Mouse (Mus musculus) E14TG2a.4 (cell line): Measurements from ENCODE around the gene Atp13a5.

Experiments
- H3K27me3 ChIP-seq: 2 replicates; pipeline ENCODE4 v1.6.1; 2014; ENCODE audit warnings: low read length, control low read depth; ENCODE audit not compliant: insufficient read depth
- H3K36me3 ChIP-seq: 2 replicates; pipeline ENCODE4 v1.6.1; 2014; ENCODE audit warnings: low read length, control low read depth; ENCODE audit not compliant: insufficient read depth
- H3K4me1 ChIP-seq: replicated peaks from 2 replicates; pipeline ENCODE4 v1.6.1; 2014; ENCODE audit warnings: low read depth, low read length, control low read depth
- H3K4me3 ChIP-seq: replicated peaks from 2 replicates; pipeline ENCODE4 v1.5.1; 2014; ENCODE audit warnings: mild to moderate bottlenecking, low read length
- H3K9me3 ChIP-seq: 2 replicates; pipeline ENCODE4 v1.6.1; 2014; ENCODE audit warnings: low read length, control low read depth
- CTCF ChIP-seq: conservative IDR thresholded peaks from 2 replicates; pipeline ENCODE4 v1.5.1; 2014; ENCODE audit warnings: low read length
- NANOG ChIP-seq: IDR thresholded peaks from 2 replicates; pipeline ENCODE4 v1.6.1; 2014; ENCODE audit warnings: borderline replicate concordance, low read length, mixed read lengths
- POU5F1 ChIP-seq: IDR thresholded peaks from 2 replicates; pipeline ENCODE4 v1.6.1; 2014; ENCODE audit warnings: low read length, borderline replicate concordance

The Atp13a5 gene

GRCm38 (mm10) chr16:29193981-29194380 lies 184.6 kb downstream of the Atp13a5 start:
- H3K36me3 ChIP-seq: no peaks in the 10 kb centered on the region
- no peak for TF ChIP-seq CTCF
- no peak for TF ChIP-seq NANOG
- TF ChIP-seq POU5F1: no peak
- peaks cover 12% of the 10 kb centered on the region; the same call in 1 of the 2 replicates for H3K4me1 ChIP-seq
- H3K27me3 ChIP-seq: peaks cover 4% of the 10 kb centered on the region; the same call in 1 of the 2 replicates
- no peak overlapping the region for H3K4me3 ChIP-seq
- H3K9me3 ChIP-seq: no peaks in the 10 kb centered on the region

- Histone ChIP-seq H3K9me3 (no peaks in the 10 kb centered on the region), H3K27me3 (peaks cover 4% of the 10 kb centered on the region; the same call in 1 of the 2 replicates), H3K4me3 (no peak overlapping the region), H3K4me1 (peaks cover 9% of the 10 kb centered on the region; the same call in 1 of the 2 replicates), H3K36me3 (no peaks in the 10 kb centered on the region)
- no peak for TF ChIP-seq NANOG
- no peak for TF ChIP-seq CTCF
- no peak for TF ChIP-seq POU5F1
These were observed 185.6 kb downstream of the Atp13a5 start for GRCm38 (mm10) chr16:29192911-29193310.
